Comparison of ENCODE assay signal across 27 mouse cellular contexts in genomic region chr12:37692584-37692983, GRCm38 (mm10).
DNase-seq lines count a peak whose midpoint lies in the region; ATAC-seq and TF ChIP-seq lines count a peak whose summit lies in the region.
"Had no signal": no experiment of that assay in that cellular context is flagged by ENCODE, and none has a peak within 500 bp of the region (broad histone marks: within the 10 kb centered on the region; RNA-seq: fewer than 3 reads in every experiment).

No protein-coding gene starts in this region.

- H3K4me3 ChIP-seq in forebrain, embryonic 14.5 days (ENCODE audit: low read depth, low read length): no peak overlapping the region
- H3K4me3 ChIP-seq in forebrain, embryonic 12.5 days (replicated peaks): no peak overlapping the region
- H3K4me3 ChIP-seq in limb, embryonic 14.5 days (replicated peaks; ENCODE audit: low read length): no peak overlapping the region
- H3K4me3 ChIP-seq in limb, embryonic 10.5 days: no peak overlapping the region
- no peak overlapping the region for H3K4me3 ChIP-seq in midbrain, embryonic 15.5 days
- no peak overlapping the region for H3K4me3 ChIP-seq in midbrain, embryonic 11.5 days (ENCODE audit: low read depth, low read length)
- H3K4me3 ChIP-seq: embryonic facial prominence, embryonic 13.5 days; heart, embryonic 12.5 days; heart, embryonic 15.5 days; hindbrain, embryonic 10.5 days; hindbrain, embryonic 13.5 days; intestine, embryonic 15.5 days had no signal

- H3K9me3 ChIP-seq in forebrain, embryonic 14.5 days (replicated peaks; ENCODE audit: control insufficient read depth, low read length): no peaks in the 10 kb centered on the region
- H3K9me3 ChIP-seq in forebrain, embryonic 12.5 days: no peaks in the 10 kb centered on the region
- H3K9me3 ChIP-seq in limb, embryonic 14.5 days (ENCODE audit: control insufficient read depth, low read length): no peaks in the 10 kb centered on the region
- H3K9me3 ChIP-seq in limb, embryonic 10.5 days (replicated peaks): no peaks in the 10 kb centered on the region
- H3K9me3 ChIP-seq in midbrain, embryonic 15.5 days: no peaks in the 10 kb centered on the region
- no peaks in the 10 kb centered on the region for H3K9me3 ChIP-seq in midbrain, embryonic 11.5 days (ENCODE audit: control insufficient read depth, low read length)
- H3K9me3 ChIP-seq: embryonic facial prominence, embryonic 13.5 days; heart, embryonic 12.5 days; heart, embryonic 15.5 days; hindbrain, embryonic 10.5 days; hindbrain, embryonic 13.5 days; intestine, embryonic 15.5 days had no signal

- H3K4me2 ChIP-seq in forebrain, embryonic 14.5 days (ENCODE audit: low read length): no peak overlapping the region
- no peak overlapping the region for H3K4me2 ChIP-seq in forebrain, embryonic 12.5 days
- H3K4me2 ChIP-seq in limb, embryonic 14.5 days (replicated peaks; ENCODE audit: low read depth, low read length, severe bottlenecking): no peak overlapping the region
- H3K4me2 ChIP-seq in midbrain, embryonic 15.5 days: no peak overlapping the region
- H3K4me2 ChIP-seq in midbrain, embryonic 11.5 days: no peak overlapping the region
- H3K4me2 ChIP-seq: embryonic facial prominence, embryonic 13.5 days; heart, embryonic 12.5 days; heart, embryonic 15.5 days; hindbrain, embryonic 13.5 days; intestine, embryonic 15.5 days had no signal

- 66% methylated on average over 2 of the region's 2 CpGs for WGBS in forebrain, embryonic 14.5 days
- WGBS in forebrain, embryonic 12.5 days: 83% methylated on average over 2 of the region's 2 CpGs
- WGBS in limb, embryonic 14.5 days: 83% methylated on average over 2 of the region's 2 CpGs
- 83% methylated on average over 2 of the region's 2 CpGs for WGBS in limb, embryonic 10.5 days
- WGBS in midbrain, embryonic 15.5 days: 57% methylated on average over 2 of the region's 2 CpGs
- 75% methylated on average over 2 of the region's 2 CpGs for WGBS in midbrain, embryonic 11.5 days

- no peak overlapping the region for H3K9ac ChIP-seq in forebrain, embryonic 14.5 days (ENCODE audit: low read length)
- H3K9ac ChIP-seq in forebrain, embryonic 12.5 days: no peak overlapping the region
- H3K9ac ChIP-seq in limb, embryonic 14.5 days (ENCODE audit: low read depth, low read length, severe bottlenecking): no peak overlapping the region
- no peak overlapping the region for H3K9ac ChIP-seq in midbrain, embryonic 15.5 days
- no peak overlapping the region for H3K9ac ChIP-seq in midbrain, embryonic 11.5 days (ENCODE audit: low read length)
- H3K9ac ChIP-seq: embryonic facial prominence, embryonic 13.5 days; heart, embryonic 12.5 days; heart, embryonic 15.5 days; hindbrain, embryonic 13.5 days; intestine, embryonic 15.5 days had no signal

- H3K36me3 ChIP-seq in forebrain, embryonic 14.5 days (ENCODE audit: control insufficient read depth, insufficient read depth, low read length): no peaks in the 10 kb centered on the region
- no peaks in the 10 kb centered on the region for H3K36me3 ChIP-seq in forebrain, embryonic 12.5 days (replicated peaks)
- H3K36me3 ChIP-seq in limb, embryonic 14.5 days (ENCODE audit: control insufficient read depth, insufficient read depth, low read length): no peaks in the 10 kb centered on the region
- H3K36me3 ChIP-seq in limb, embryonic 10.5 days: no peaks in the 10 kb centered on the region
- H3K36me3 ChIP-seq in midbrain, embryonic 15.5 days (replicated peaks): no peaks in the 10 kb centered on the region
- H3K36me3 ChIP-seq in midbrain, embryonic 11.5 days (ENCODE audit: control insufficient read depth, insufficient read depth, low read length): no peaks in the 10 kb centered on the region
- H3K36me3 ChIP-seq: embryonic facial prominence, embryonic 13.5 days; heart, embryonic 12.5 days; heart, embryonic 15.5 days; hindbrain, embryonic 10.5 days; hindbrain, embryonic 13.5 days; intestine, embryonic 15.5 days had no signal

- H3K27me3 ChIP-seq in forebrain, embryonic 14.5 days (replicated peaks; ENCODE audit: control insufficient read depth, insufficient read depth, low read length): no peaks in the 10 kb centered on the region
- H3K27me3 ChIP-seq in forebrain, embryonic 12.5 days: no peaks in the 10 kb centered on the region
- no peaks in the 10 kb centered on the region for H3K27me3 ChIP-seq in limb, embryonic 14.5 days (ENCODE audit: control insufficient read depth, insufficient read depth, low read length)
- no peaks in the 10 kb centered on the region for H3K27me3 ChIP-seq in limb, embryonic 10.5 days (ENCODE audit: low read depth, poor library complexity, severe bottlenecking)
- H3K27me3 ChIP-seq in midbrain, embryonic 15.5 days (replicated peaks): no peaks in the 10 kb centered on the region
- no peaks in the 10 kb centered on the region for H3K27me3 ChIP-seq in midbrain, embryonic 11.5 days (ENCODE audit: control insufficient read depth, insufficient read depth, low read length)
- H3K27me3 ChIP-seq: embryonic facial prominence, embryonic 13.5 days; heart, embryonic 12.5 days; heart, embryonic 15.5 days; hindbrain, embryonic 13.5 days; intestine, embryonic 15.5 days had no signal

- TF ChIP-seq POLR2A in limb, embryonic 14.5 days (IDR thresholded peaks at IDR 0.05; ENCODE audit: borderline replicate concordance, extremely low read depth, insufficient read depth, insufficient read length): no peak

- H3K27ac ChIP-seq in forebrain, embryonic 14.5 days (ENCODE audit: low read depth, low read length): no peak overlapping the region
- H3K27ac ChIP-seq in forebrain, embryonic 12.5 days: no peak overlapping the region
- no peak overlapping the region; the same call in 1 of the 2 replicates for H3K27ac ChIP-seq in limb, embryonic 14.5 days (replicated peaks; ENCODE audit: low read depth, low read length)
- H3K27ac ChIP-seq in limb, embryonic 10.5 days: no peak overlapping the region
- H3K27ac ChIP-seq in midbrain, embryonic 15.5 days: no peak overlapping the region
- H3K27ac ChIP-seq in midbrain, embryonic 11.5 days (ENCODE audit: low read depth, low read length): no peak overlapping the region
- H3K27ac ChIP-seq: embryonic facial prominence, embryonic 13.5 days; heart, embryonic 15.5 days; hindbrain, embryonic 10.5 days; hindbrain, embryonic 13.5 days; intestine, embryonic 15.5 days had no signal

- peak; percentile 6 for DNase-seq in forebrain, embryonic 14.5 days (ENCODE audit: low spot score)
- peak; percentile 13 for DNase-seq in limb, embryonic 14.5 days (ENCODE audit: low spot score)
- DNase-seq in limb, embryonic 10.5 days (ENCODE audit: low spot score): no peak
- DNase-seq in midbrain, embryonic 11.5 days (ENCODE audit: low spot score, missing footprints): no peak
- no peak for DNase-seq in Muller cell, postnatal 12 days (ENCODE audit: inconsistent ontology term)
- DNase-seq: adrenal gland, postnatal 10 days; adrenal gland, postnatal 36 days; cerebellum, adult 11 months; cerebellum, adult 2 months; cerebellum, adult 9-11 months; cerebellum, postnatal 25 days; gastrocnemius, postnatal 25 days; heart, adult 18-20 months; heart, postnatal 10 days; heart, postnatal 36 days; kidney, adult 11 months had no signal

- ATAC-seq in forebrain, embryonic 14.5 days: peak; percentile 37; the same call in 1 of the 2 replicates
- ATAC-seq in forebrain, embryonic 12.5 days (ENCODE audit: low FRiP score): no peak
- no peak for ATAC-seq in limb, embryonic 14.5 days (ENCODE audit: low FRiP score, low read depth)
- ATAC-seq in midbrain, embryonic 15.5 days (replicated peaks): peak; percentile 70
- ATAC-seq in midbrain, embryonic 11.5 days (ENCODE audit: low FRiP score): no peak
- ATAC-seq: activated CD4-positive, CD25-positive, alpha-beta regulatory T cell, adult 4 months; CD4-positive, CD25-positive, alpha-beta regulatory T cell, adult 4 months; hindbrain, embryonic 16.5 days; intestine, embryonic 15.5 days had no signal

- H3K4me1 ChIP-seq in forebrain, embryonic 14.5 days (ENCODE audit: control insufficient read depth, insufficient read depth, low read length): no peaks in the 10 kb centered on the region
- no peaks in the 10 kb centered on the region for H3K4me1 ChIP-seq in forebrain, embryonic 12.5 days
- H3K4me1 ChIP-seq in limb, embryonic 14.5 days (ENCODE audit: control insufficient read depth, insufficient read depth, low read length): 0 out of 2 replicates have a peak, but pooled peaks cover 4% of the 10 kb centered on the region
- no peaks in the 10 kb centered on the region for H3K4me1 ChIP-seq in limb, embryonic 10.5 days
- no peaks in the 10 kb centered on the region for H3K4me1 ChIP-seq in midbrain, embryonic 15.5 days
- H3K4me1 ChIP-seq in midbrain, embryonic 11.5 days (ENCODE audit: control insufficient read depth, insufficient read depth, low read length): no peaks in the 10 kb centered on the region
- H3K4me1 ChIP-seq: embryonic facial prominence, embryonic 13.5 days; heart, embryonic 12.5 days; heart, embryonic 15.5 days; hindbrain, embryonic 10.5 days; hindbrain, embryonic 13.5 days; intestine, embryonic 15.5 days had no signal

Comparison
In these comparisons a context has a peak if more than half of its experiments do, and no peak if none do; other contexts are left out.
1. ATAC-seq: peak in forebrain, embryonic 14.5 days (single experiment) and midbrain, embryonic 15.5 days (single experiment); none in forebrain, embryonic 12.5 days (single experiment), limb, embryonic 14.5 days (single experiment) and midbrain, embryonic 11.5 days (single experiment).
2. DNase-seq: peak in forebrain, embryonic 14.5 days (single experiment) and limb, embryonic 14.5 days (single experiment); none in limb, embryonic 10.5 days (single experiment), midbrain, embryonic 11.5 days (single experiment) and Muller cell, postnatal 12 days (single experiment).